Mouse (Mus musculus) neural tube, embryonic 11.5 days (tissue): ENCODE measurements around the gene Fbxo48. TPM values are rescaled to one million over a fixed set of nuclear protein-coding genes. Genes with fewer than 3 reads are reported as not detected.

Source experiments
- ATAC-seq: fragments of 200-750 bp; cut with Nextera tagmentation; 2 replicates; pipeline ENCODE4 v1.8.0; 2017; ENCODE audit warnings: moderate number of reproducible peaks, mild to moderate bottlenecking, moderate TSS enrichment, moderate library complexity; ENCODE audit not compliant: insufficient read depth, low FRiP score, low TSS enrichment
- DNase-seq: peaks from one replicate; pipeline ENCODE4 v3.0.0-alpha.2; 2015; ENCODE audit warnings: low spot score
- H3K27ac ChIP-seq: fragments of 300-500 bp; sonication (generic); 2 replicates; pipeline ENCODE4 v1.5.1; 2014; ENCODE audit warnings: low read depth, mild to moderate bottlenecking, low read length
- H3K27me3 ChIP-seq: fragments of 300-500 bp; sonication (generic); 2 replicates; pipeline ENCODE4 v1.6.1; 2014; ENCODE audit warnings: mild to moderate bottlenecking, low read length, mixed read lengths; ENCODE audit not compliant: control insufficient read depth, insufficient read depth
- H3K36me3 ChIP-seq: fragments of 300-500 bp; sonication (generic); 2 replicates; pipeline ENCODE4 v1.6.1; 2014; ENCODE audit warnings: mild to moderate bottlenecking, low read length, moderate library complexity, mixed read lengths; ENCODE audit not compliant: control insufficient read depth, insufficient read depth
- H3K4me1 ChIP-seq: fragments of 300-500 bp; sonication (generic); 2 replicates; pipeline ENCODE4 v1.6.1; 2014; ENCODE audit warnings: low read length, mixed read lengths; ENCODE audit not compliant: control insufficient read depth, insufficient read depth
- H3K4me2 ChIP-seq: fragments of 300-500 bp; sonication (generic); 2 replicates; pipeline ENCODE4 v1.6.1; 2014; ENCODE audit warnings: low read depth, mild to moderate bottlenecking, moderate library complexity
- H3K4me3 ChIP-seq: fragments of 300-500 bp; sonication (generic); 2 replicates; pipeline ENCODE4 v1.5.1; 2014; ENCODE audit warnings: low read depth, low read length
- H3K9ac ChIP-seq: fragments of 300-500 bp; sonication (generic); 2 replicates; pipeline ENCODE4 v1.6.1; 2014; ENCODE audit warnings: mild to moderate bottlenecking, low read length
- H3K9me3 ChIP-seq: fragments of 300-500 bp; sonication (generic); 2 replicates; pipeline ENCODE4 v1.6.1; 2016; ENCODE audit warnings: low read length; ENCODE audit not compliant: control insufficient read depth
- WGBS: fragments of 180-500 bp; shearing (Covaris S2); extraction: QIAGEN DNeasy Blood & Tissue Kit; methylation state at CpG from one replicate; pipeline ENCODE4 v1.1.7; 2014; 5-methylcytosine and 5-hydroxymethylcytosine counted together
- polyA plus RNA-seq: library from polyadenylated mRNA; unstranded; fragments of >200 nt; fragmentation: Nextera tagmentation; extraction: Ambion mirVana; gene quantifications from 2 replicates; pipeline ENCODE4 v1.2.1, GENCODE M21; 2014

The Fbxo48 gene
- polyA plus RNA-seq, 1 experiment from 2014 or later, result 1.4 TPM

- Histone ChIP-seq H3K4me3 (no peak overlapping the region), H3K4me1 (no peaks in the 10 kb centered on the region), H3K36me3 (no peaks in the 10 kb centered on the region), H3K27me3 (no peaks in the 10 kb centered on the region), H3K9me3 (no peaks in the 10 kb centered on the region), H3K27ac (no peak overlapping the region), H3K4me2 (no peak overlapping the region), H3K9ac (no peak overlapping the region)
- DNase-seq (no peak), ATAC-seq (no peak)
- WGBS, result 91% methylated on average over 6 of the region's 6 CpGs
Observed at GRCm38 (mm10) chr11:16956115-16956862, 5.1 kb downstream of the Fbxo48 start.

DNA sequence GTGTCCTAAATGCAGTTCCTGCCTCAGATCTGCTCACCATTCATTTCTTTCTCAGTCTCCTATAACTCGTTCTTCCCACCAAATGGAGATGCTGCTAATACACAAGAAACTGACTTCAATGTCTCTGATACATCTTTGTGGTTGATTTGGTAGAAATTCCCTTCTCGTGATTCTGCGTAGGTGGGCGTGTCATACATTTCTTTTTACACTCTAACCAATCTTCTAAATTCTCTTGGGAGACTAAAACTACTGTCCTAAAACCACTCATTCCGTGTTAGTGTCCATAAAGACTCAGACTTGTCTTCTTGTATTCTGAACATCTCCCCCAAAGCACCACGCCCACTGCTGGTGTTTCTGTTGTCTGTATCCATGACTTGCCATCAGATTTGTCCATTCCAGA, 5.9 kb downstream of the Fbxo48 start:
- WGBS, result 91% methylated on average over 6 of the region's 6 CpGs
- Histone ChIP-seq H3K9ac (no peak overlapping the region), H3K4me1 (no peaks in the 10 kb centered on the region), H3K4me3 (no peak overlapping the region), H3K4me2 (no peak overlapping the region), H3K36me3 (no peaks in the 10 kb centered on the region), H3K27ac (no peak overlapping the region), H3K9me3 (no peaks in the 10 kb centered on the region), H3K27me3 (no peaks in the 10 kb centered on the region)
- DNase-seq, result no peak
- no peak for ATAC-seq

GRCm38 (mm10) chr11:16958520-16958919, 7.3 kb downstream of the Fbxo48 start:
- no peaks in the 10 kb centered on the region for H3K4me1 ChIP-seq
- H3K4me3 ChIP-seq, result no peak overlapping the region
- WGBS, result 87% methylated on average over 1 of the region's 1 CpGs
- no peak for ATAC-seq
- H3K9ac ChIP-seq, result no peak overlapping the region
- H3K4me2 ChIP-seq, result no peak overlapping the region
- H3K27ac ChIP-seq, result no peak overlapping the region
- no peaks in the 10 kb centered on the region for H3K9me3 ChIP-seq
- H3K36me3 ChIP-seq, result no peaks in the 10 kb centered on the region
- DNase-seq, result no peak
- no peaks in the 10 kb centered on the region for H3K27me3 ChIP-seq

DNA sequence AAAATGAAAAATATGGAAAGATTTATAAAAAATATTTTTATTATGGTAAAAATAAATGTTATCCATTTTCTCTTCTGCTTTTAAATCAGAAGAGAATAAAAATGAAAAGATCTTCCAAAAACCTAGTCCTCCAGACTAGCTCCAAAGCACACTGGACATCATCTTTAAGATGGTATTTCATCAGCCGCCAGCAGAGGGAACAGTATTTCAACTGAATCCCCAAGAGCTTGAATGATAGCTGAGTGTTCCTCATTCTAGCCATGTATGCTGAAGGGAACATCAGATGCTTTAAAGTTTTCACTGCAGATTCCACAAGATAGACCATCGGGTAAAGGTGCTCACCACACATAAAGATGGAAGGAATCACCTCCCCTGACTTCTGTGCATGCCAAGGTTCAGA, 16.6 kb downstream of the Fbxo48 start:
- H3K36me3 ChIP-seq, result no peaks in the 10 kb centered on the region
- H3K9me3 ChIP-seq, result no peaks in the 10 kb centered on the region
- no peak for ATAC-seq
- no peak overlapping the region for H3K9ac ChIP-seq
- no peak for DNase-seq
- H3K4me3 ChIP-seq, result no peak overlapping the region
- H3K27ac ChIP-seq, result no peak overlapping the region
- H3K4me2 ChIP-seq, result no peak overlapping the region
- H3K27me3 ChIP-seq, result no peaks in the 10 kb centered on the region
- no peaks in the 10 kb centered on the region for H3K4me1 ChIP-seq
- 47% methylated on average over 2 of the region's 2 CpGs for WGBS

GRCm38 (mm10) chr11:16969650-16970049, 18.5 kb downstream of the Fbxo48 start:
- 86% methylated on average over 2 of the region's 2 CpGs for WGBS
- no peak for ATAC-seq
- no peak overlapping the region for H3K4me3 ChIP-seq

GRCm38 (mm10) chr11:16972027-16972426, 20.9 kb downstream of the Fbxo48 start:
- no peak overlapping the region for H3K27ac ChIP-seq
- H3K36me3 ChIP-seq, result no peaks in the 10 kb centered on the region
- no peak for ATAC-seq
- no peak overlapping the region for H3K4me2 ChIP-seq
- no peak overlapping the region for H3K4me3 ChIP-seq
- no peaks in the 10 kb centered on the region for H3K9me3 ChIP-seq
- DNase-seq, result no peak
- no peaks in the 10 kb centered on the region for H3K27me3 ChIP-seq
- H3K4me1 ChIP-seq, result no peaks in the 10 kb centered on the region
- WGBS, result 85% methylated on average over 3 of the region's 3 CpGs
- no peak overlapping the region for H3K9ac ChIP-seq

More at GRCm38 (mm10) chr11:16969650-16970049, 18.5 kb downstream of the Fbxo48 start:
- H3K36me3 ChIP-seq, result no peaks in the 10 kb centered on the region
- H3K9me3 ChIP-seq, result no peaks in the 10 kb centered on the region
- no peaks in the 10 kb centered on the region for H3K27me3 ChIP-seq
- no peaks in the 10 kb centered on the region for H3K4me1 ChIP-seq
- DNase-seq, result no peak
- no peak overlapping the region for H3K27ac ChIP-seq
- H3K9ac ChIP-seq, result no peak overlapping the region
- no peak overlapping the region for H3K4me2 ChIP-seq

- ATAC-seq (no peak), DNase-seq (no peak)
- Histone ChIP-seq H3K9me3 (no peaks in the 10 kb centered on the region), H3K36me3 (no peaks in the 10 kb centered on the region), H3K4me2 (no peak overlapping the region), H3K27ac (no peak overlapping the region), H3K27me3 (no peaks in the 10 kb centered on the region), H3K9ac (no peak overlapping the region), H3K4me1 (no peaks in the 10 kb centered on the region), H3K4me3 (no peak overlapping the region)
- WGBS, result 90% methylated on average over 1 of the region's 1 CpGs
Observed at GRCm38 (mm10) chr11:16973086-16973485, 21.9 kb downstream of the Fbxo48 start.

DNA sequence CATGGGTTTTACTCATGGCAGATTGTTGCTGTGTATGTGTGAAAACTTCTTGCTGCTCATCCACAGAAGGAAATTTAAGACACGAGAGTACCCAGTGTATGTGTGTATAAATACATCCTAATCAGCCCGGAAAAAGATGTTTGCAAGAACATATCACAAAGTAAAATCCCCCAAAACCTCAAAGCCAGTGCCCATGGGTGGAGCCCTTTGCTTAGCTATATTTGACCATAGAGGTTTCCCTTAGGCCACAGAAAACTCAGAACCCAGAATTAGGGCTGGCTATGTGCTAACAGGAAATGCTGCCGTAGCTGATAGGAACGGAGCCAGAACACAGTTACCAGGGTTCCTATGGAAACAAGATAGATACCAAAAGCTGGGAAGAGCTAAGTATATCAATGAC, 25.8 kb downstream of the Fbxo48 start:
- Histone ChIP-seq H3K36me3 (no peaks in the 10 kb centered on the region), H3K9ac (no peak overlapping the region), H3K27me3 (no peaks in the 10 kb centered on the region), H3K9me3 (no peaks in the 10 kb centered on the region), H3K27ac (no peak overlapping the region), H3K4me3 (no peak overlapping the region), H3K4me2 (no peak overlapping the region), H3K4me1 (no peaks in the 10 kb centered on the region)
- ATAC-seq (no peak), DNase-seq (no peak)
- WGBS, result 82% methylated on average over 4 of the region's 4 CpGs

DNA sequence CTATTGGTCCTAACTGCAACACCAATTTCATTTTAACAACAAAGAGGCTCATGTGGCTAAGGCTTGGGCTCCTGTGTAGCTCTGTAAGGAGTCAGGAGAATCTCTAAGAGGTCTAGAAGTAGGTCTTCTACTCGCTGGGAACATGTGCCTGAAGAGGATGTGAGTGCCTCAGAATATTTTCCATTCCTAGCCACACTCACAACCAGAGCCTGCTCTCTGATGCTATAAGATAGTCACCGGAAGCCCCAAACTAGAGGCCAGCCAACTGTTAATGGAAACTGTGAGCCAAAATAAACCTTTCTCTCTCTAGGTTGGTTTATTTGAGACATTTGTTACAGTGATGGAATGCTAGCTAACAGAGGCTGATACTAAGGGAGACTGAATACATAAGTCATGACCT, 26.4 kb downstream of the Fbxo48 start:
- no peaks in the 10 kb centered on the region for H3K4me1 ChIP-seq
- no peak overlapping the region for H3K9ac ChIP-seq
- no peak overlapping the region for H3K4me3 ChIP-seq
- no peaks in the 10 kb centered on the region for H3K27me3 ChIP-seq
- DNase-seq (no peak), ATAC-seq (no peak)
- H3K36me3 ChIP-seq, result no peaks in the 10 kb centered on the region
- no peak overlapping the region for H3K4me2 ChIP-seq
- no peak overlapping the region for H3K27ac ChIP-seq
- no peaks in the 10 kb centered on the region for H3K9me3 ChIP-seq
- 77% methylated on average over 2 of the region's 2 CpGs for WGBS
